Mouse (Mus musculus): ENCODE measurements around the gene Xrra1.

DNA sequence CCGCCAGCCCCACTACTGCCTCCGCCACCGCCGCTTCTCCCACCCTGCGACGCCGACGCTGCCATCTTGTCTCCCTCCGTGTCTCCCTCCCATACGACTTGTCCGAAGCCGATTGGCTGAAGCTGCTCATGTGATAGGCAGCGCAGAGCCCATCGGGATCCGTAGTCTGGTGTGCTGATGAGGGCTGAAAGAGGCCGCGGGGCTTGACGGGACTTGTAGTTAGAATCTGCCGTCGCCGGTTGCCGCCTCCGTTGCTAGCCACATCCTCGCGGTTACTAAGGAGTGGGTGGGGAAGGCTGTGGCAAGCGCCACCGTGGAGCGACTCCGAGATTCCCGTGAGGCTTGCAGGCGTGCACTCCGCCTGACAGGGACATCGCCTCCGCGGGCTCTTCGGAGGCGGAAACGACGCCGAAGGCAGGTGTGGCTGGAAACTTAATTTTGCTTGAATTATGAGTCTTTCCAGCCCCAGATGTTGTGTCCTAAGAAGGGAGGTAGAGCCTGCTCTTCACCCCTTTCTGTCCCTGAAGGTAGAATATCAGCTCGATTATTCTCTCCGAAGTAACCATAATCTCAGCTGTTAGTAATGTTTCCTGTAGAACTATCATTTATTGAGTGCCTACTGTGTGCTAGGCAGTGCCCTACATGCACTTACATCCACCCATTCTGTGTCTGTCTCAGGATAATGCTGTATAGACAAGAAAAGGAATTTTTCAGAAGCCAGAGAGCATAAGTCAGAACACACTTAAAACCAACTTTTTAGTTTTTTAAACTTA is at the start of gene Xrra1:
- TF ChIP-seq POLR2A (IDR thresholded peaks at IDR 0.05; ENCODE audit: control insufficient read depth, low read depth, low read length) = peak; percentile 99
- no peak for TF ChIP-seq CTCF (IDR thresholded peaks at IDR 0.05; ENCODE audit: control insufficient read depth, insufficient read depth, insufficient replicate concordance, low read depth, low read length)
